Mouse (Mus musculus): ENCODE measurements around the gene Trim9.

Gene Trim9

DNA sequence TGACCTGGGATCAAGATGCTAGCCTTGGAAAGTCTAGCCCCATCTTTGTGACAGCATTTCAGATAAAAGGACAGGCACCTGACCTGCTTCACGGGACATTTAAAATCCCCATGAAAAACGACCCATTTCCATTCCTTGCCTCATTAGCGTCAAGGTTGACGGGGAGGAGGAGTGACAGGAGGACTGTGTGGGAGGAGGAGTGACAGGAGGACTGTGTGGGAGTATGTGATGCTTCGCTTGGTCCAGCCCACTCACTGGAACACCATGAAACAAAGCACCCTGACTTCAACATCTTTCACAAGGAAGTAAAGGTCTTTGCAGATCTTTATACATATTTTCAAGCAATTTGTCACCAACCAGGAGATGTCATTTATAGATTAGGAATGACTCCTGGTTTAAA is 139.2 kb downstream of the Trim9 start:
- no peak for DNase-seq

DNA sequence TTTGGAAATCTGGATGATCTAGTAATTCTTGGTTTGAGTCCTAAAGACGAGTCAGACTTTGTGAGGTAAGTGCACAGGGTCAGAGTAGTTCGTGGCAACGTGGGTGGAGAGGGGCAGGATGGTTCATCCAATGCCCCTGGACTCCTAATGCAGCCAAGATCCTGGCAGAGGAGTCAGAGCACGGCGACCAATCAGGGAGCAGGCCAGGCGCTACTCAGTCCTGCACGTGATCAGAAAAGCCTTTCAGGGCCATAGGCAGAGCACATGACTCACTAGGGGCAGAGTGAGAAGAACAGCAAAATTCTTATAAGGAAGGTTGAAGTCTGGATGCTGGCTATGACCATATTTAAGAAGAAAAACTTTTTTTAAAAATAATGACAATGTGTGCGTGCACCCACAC is 143.0 kb downstream of the Trim9 start:
- DNase-seq = no peak

DNA sequence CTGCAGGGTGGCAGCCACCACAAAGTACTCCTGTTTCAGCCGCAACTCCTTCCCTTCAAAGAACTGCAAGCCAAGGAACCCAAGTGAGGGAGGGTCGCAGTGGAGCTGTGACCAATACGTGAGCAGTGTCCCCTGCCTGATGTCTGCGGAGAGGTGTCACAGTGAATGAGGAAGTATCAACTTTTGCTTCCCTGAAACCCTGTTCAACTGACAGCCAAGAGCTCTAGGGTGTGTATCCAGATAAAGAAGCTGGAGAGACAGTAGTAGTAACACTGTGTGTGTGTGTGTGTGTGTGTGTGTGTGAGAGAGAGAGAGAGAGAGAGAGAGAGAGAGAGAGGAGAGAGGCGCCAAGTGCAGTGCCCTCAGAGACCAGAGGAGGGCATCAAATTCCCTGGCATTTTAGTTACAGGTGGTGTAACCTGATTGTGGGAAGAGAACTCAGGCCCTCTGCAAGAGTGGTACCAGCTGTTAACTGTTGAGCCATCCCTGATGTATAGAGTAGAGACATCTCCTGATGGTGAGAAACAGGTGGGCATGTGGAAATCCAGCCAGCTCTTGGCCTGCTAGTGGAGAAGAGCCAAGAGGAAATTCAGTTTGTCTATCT is 145.4 kb downstream of the Trim9 start:
- DNase-seq = no peak

DNA sequence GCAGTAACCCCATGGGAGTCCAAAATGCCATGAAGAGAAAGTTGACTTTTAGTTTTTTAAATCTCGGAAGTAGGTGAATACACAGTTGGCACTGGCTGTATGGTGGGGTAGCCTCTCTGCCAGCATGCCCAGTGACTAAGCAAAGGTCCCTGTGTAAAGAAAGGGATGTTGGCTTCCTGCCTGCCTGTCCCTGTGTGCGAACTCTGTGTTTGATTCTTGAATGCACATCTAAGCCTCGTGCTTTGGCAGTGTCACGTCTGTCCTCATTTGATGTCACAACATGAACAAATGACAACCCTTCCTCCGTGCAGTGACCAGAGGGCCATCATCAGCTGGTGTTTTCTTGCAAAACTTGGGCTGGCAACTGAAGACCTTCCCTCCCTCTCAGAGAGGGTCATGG is 151.1 kb downstream of the Trim9 start:
- no peak for DNase-seq

DNA sequence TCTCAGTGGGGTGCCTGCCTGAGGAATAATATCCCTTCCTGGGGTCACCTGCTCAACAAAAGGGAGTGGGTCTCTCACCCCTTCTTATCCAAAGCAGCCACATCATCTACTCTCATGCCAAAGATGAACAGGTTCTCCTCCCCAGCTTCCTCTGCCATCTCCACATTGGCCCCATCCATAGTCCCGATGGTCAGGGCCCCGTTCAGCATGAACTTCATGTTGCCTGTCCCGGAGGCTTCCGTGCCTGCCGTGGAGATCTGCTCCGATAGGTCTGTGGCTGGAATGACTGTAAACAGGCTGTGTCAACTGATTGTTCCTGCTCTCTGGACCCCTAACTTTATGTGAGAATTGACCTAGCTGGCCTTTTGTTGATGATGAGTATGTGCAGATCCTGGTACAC is 152.0 kb downstream of the Trim9 start:
- DNase-seq = no peak
